ENCODE assay signal across 10 mouse cellular contexts in genomic region chr7:3606798-3607197, GRCm38 (mm10). TPM values are rescaled to one million over a fixed set of nuclear protein-coding genes. Genes with fewer than 3 reads are reported as not detected.
DNase-seq lines count a peak whose midpoint lies in the region; ATAC-seq lines count a peak whose summit lies in the region.
"Had no signal": no experiment of that assay in that cellular context is flagged by ENCODE, and none has a peak within 500 bp of the region (broad histone marks: within the 10 kb centered on the region; RNA-seq: fewer than 3 reads in every experiment).

No protein-coding gene starts in this region.

- no peak overlapping the region for H3K4me3 ChIP-seq in hindbrain, embryonic 15.5 days
- H3K4me3 ChIP-seq in hindbrain, embryonic 16.5 days (ENCODE audit: low read length), result no peak overlapping the region
- H3K4me3 ChIP-seq: embryonic facial prominence, embryonic 13.5 days; midbrain, embryonic 12.5 days had no signal

- no peak overlapping the region for H3K4me2 ChIP-seq in hindbrain, embryonic 15.5 days
- H3K4me2 ChIP-seq in hindbrain, embryonic 16.5 days (ENCODE audit: low read length), result no peak overlapping the region
- H3K4me2 ChIP-seq: embryonic facial prominence, embryonic 13.5 days; midbrain, embryonic 12.5 days had no signal

- H3K36me3 ChIP-seq in hindbrain, embryonic 15.5 days, result no peaks in the 10 kb centered on the region
- H3K36me3 ChIP-seq in hindbrain, embryonic 16.5 days (ENCODE audit: control insufficient read depth, insufficient read depth, low read length), result no peaks in the 10 kb centered on the region
- H3K36me3 ChIP-seq: embryonic facial prominence, embryonic 13.5 days; midbrain, embryonic 12.5 days had no signal

- WGBS in hindbrain, embryonic 15.5 days, result 16% methylated on average over 2 of the region's 2 CpGs
- 21% methylated on average over 2 of the region's 2 CpGs for WGBS in hindbrain, embryonic 16.5 days

- H3K4me1 ChIP-seq in hindbrain, embryonic 15.5 days (replicated peaks), result no peaks in the 10 kb centered on the region
- H3K4me1 ChIP-seq in hindbrain, embryonic 16.5 days (ENCODE audit: control insufficient read depth, insufficient read depth, low read depth, low read length), result no peaks in the 10 kb centered on the region
- H3K4me1 ChIP-seq: embryonic facial prominence, embryonic 13.5 days; midbrain, embryonic 12.5 days had no signal

- H3K27ac ChIP-seq in hindbrain, embryonic 15.5 days (replicated peaks), result no peak overlapping the region
- no peak overlapping the region for H3K27ac ChIP-seq in hindbrain, embryonic 16.5 days (ENCODE audit: low read depth, low read length)
- H3K27ac ChIP-seq: embryonic facial prominence, embryonic 13.5 days; midbrain, embryonic 12.5 days had no signal

- no peak overlapping the region for H3K9ac ChIP-seq in hindbrain, embryonic 15.5 days
- no peak overlapping the region for H3K9ac ChIP-seq in hindbrain, embryonic 16.5 days (ENCODE audit: low read depth, low read length)
- H3K9ac ChIP-seq: embryonic facial prominence, embryonic 13.5 days; midbrain, embryonic 12.5 days had no signal

- DNase-seq in MN1 (ENCODE audit: low spot score), result peak; percentile 25
- peak; percentile 36 for DNase-seq in kidney, adult 18-20 months
- peak; percentile 55 for DNase-seq in naive thymus-derived CD4-positive, alpha-beta T cell, adult 2 months (ENCODE audit: low read depth)
- DNase-seq in gastrocnemius, postnatal 25 days, result no peak
- DNase-seq in cerebellum, postnatal 4 days (ENCODE audit: low spot score in 2 of 2), result no peak
- no peak for DNase-seq in right cerebral cortex, postnatal 14 days

- peak; percentile 49; the same call in 1 of the 2 replicates for ATAC-seq in hindbrain, embryonic 15.5 days (ENCODE audit: low FRiP score, low read depth)
- ATAC-seq in hindbrain, embryonic 16.5 days, result no peak

- no peaks in the 10 kb centered on the region for H3K9me3 ChIP-seq in hindbrain, embryonic 15.5 days
- H3K9me3 ChIP-seq in hindbrain, embryonic 16.5 days (ENCODE audit: control insufficient read depth, low read length), result no peaks in the 10 kb centered on the region
- H3K9me3 ChIP-seq: embryonic facial prominence, embryonic 13.5 days; midbrain, embryonic 12.5 days had no signal

- no peaks in the 10 kb centered on the region for H3K27me3 ChIP-seq in hindbrain, embryonic 15.5 days
- H3K27me3 ChIP-seq in hindbrain, embryonic 16.5 days (replicated peaks; ENCODE audit: control insufficient read depth, insufficient read depth, low read length), result no peaks in the 10 kb centered on the region
- H3K27me3 ChIP-seq: embryonic facial prominence, embryonic 13.5 days; midbrain, embryonic 12.5 days had no signal

RNA-seq across cellular contexts. Expression of gene Oscar, which starts 9.2 kb away (rescaled TPM):
- polyA plus RNA-seq in hindbrain, embryonic 15.5 days (2015; fragmentation: Nextera tagmentation; extraction: Ambion mirVana), result 0.39 and 0.66 TPM in 2 replicates
- 0.64 and 0.73 TPM in 2 replicates for polyA plus RNA-seq in hindbrain, embryonic 16.5 days (2015; fragmentation: Nextera tagmentation; extraction: Ambion mirVana)
- total RNA-seq in gastrocnemius, postnatal 25 days (2021), result under 1 TPM; 0.15 to 0.56 TPM

RNA-seq across cellular contexts. Expression of gene Ndufa3, which starts 10.4 kb away (rescaled TPM):
- 541 and 606 TPM in 2 replicates for polyA plus RNA-seq in hindbrain, embryonic 15.5 days (2015; fragmentation: Nextera tagmentation; extraction: Ambion mirVana)
- 461 and 526 TPM in 2 replicates for polyA plus RNA-seq in hindbrain, embryonic 16.5 days (2015; fragmentation: Nextera tagmentation; extraction: Ambion mirVana)
- 100 to 1,000 TPM; 951 to 953 TPM for total RNA-seq in gastrocnemius, postnatal 25 days (2021)

RNA-seq across cellular contexts. Expression of gene Tfpt, which starts 22.9 kb away (rescaled TPM):
- polyA plus RNA-seq in hindbrain, embryonic 15.5 days (2015; fragmentation: Nextera tagmentation; extraction: Ambion mirVana), result 32.2 and 40.1 TPM in 2 replicates
- 36.3 and 39.6 TPM in 2 replicates for polyA plus RNA-seq in hindbrain, embryonic 16.5 days (2015; fragmentation: Nextera tagmentation; extraction: Ambion mirVana)
- total RNA-seq in gastrocnemius, postnatal 25 days (2021), result 10 to 100 TPM; 12.8 to 13.6 TPM

RNA-seq across cellular contexts. Expression of gene Prpf31, which starts 23.0 kb away (rescaled TPM):
- 88.8 and 89.6 TPM in 2 replicates for polyA plus RNA-seq in hindbrain, embryonic 15.5 days (2015; fragmentation: Nextera tagmentation; extraction: Ambion mirVana)
- polyA plus RNA-seq in hindbrain, embryonic 16.5 days (2015; fragmentation: Nextera tagmentation; extraction: Ambion mirVana), result 84.2 and 88.8 TPM in 2 replicates
- total RNA-seq in gastrocnemius, postnatal 25 days (2021), result 10 to 100 TPM; 21.3 to 21.8 TPM

RNA-seq across cellular contexts. Expression of gene Cnot3, which starts 38.3 kb away (rescaled TPM):
- 39.5 and 47.3 TPM in 2 replicates for polyA plus RNA-seq in hindbrain, embryonic 15.5 days (2015; fragmentation: Nextera tagmentation; extraction: Ambion mirVana)
- 30.0 and 43.1 TPM in 2 replicates for polyA plus RNA-seq in hindbrain, embryonic 16.5 days (2015; fragmentation: Nextera tagmentation; extraction: Ambion mirVana)
- total RNA-seq in gastrocnemius, postnatal 25 days (2021), result 10 to 100 TPM; 17.1 to 17.4 TPM

Comparison
In these comparisons a context has a peak if more than half of its experiments do, and no peak if none do; other contexts are left out.
1. DNase-seq: peak in MN1 (single experiment), kidney, adult 18-20 months (single experiment) and naive thymus-derived CD4-positive, alpha-beta T cell, adult 2 months (single experiment); none in gastrocnemius, postnatal 25 days (single experiment), cerebellum, postnatal 4 days (0 of 2) and right cerebral cortex, postnatal 14 days (single experiment).